Mouse (Mus musculus) G1E-ER4 (cell line): ENCODE data around the gene Gramd4. TPM values are rescaled to one million over a fixed set of nuclear protein-coding genes. Genes with fewer than 3 reads are reported as not detected.

Experiments used
- GATA1 ChIP-seq: IDR thresholded peaks from one replicate; pipeline ENCODE4 v1.8.0; 2012; ENCODE audit warnings: low read length, inconsistent platforms
- polyA plus RNA-seq: library from polyadenylated mRNA; stranded (reverse); fragments of >175 nt; gene quantifications from 2 replicates; pipeline ENCODE4 v1.2.3, GENCODE M21; 2012

Gramd4 gene
- polyA plus RNA-seq, 1 experiment: 33.5 TPM

- TF ChIP-seq GATA1: no peak
Observed at GRCm38 (mm10) chr15:86076378-86076777, 18.9 kb downstream of the Gramd4 start.

- no peak for TF ChIP-seq GATA1
Observed at GRCm38 (mm10) chr15:86077934-86078333, 20.4 kb downstream of the Gramd4 start.

GRCm38 (mm10) chr15:86078481-86079216, 21.2 kb downstream of the Gramd4 start:
- TF ChIP-seq GATA1: no peak

GRCm38 (mm10) chr15:86079467-86079866, 22.0 kb downstream of the Gramd4 start:
- TF ChIP-seq GATA1: no peak

- no peak for TF ChIP-seq GATA1
Observed at GRCm38 (mm10) chr15:86079876-86080275, 22.4 kb downstream of the Gramd4 start.

GRCm38 (mm10) chr15:86080408-86080807, 22.9 kb downstream of the Gramd4 start:
- no peak for TF ChIP-seq GATA1

- no peak for TF ChIP-seq GATA1
Observed at GRCm38 (mm10) chr15:86081654-86082053, 24.2 kb downstream of the Gramd4 start.

GRCm38 (mm10) chr15:86082551-86082961, 25.1 kb downstream of the Gramd4 start:
- TF ChIP-seq GATA1: no peak

- TF ChIP-seq GATA1: no peak
Observed at GRCm38 (mm10) chr15:86083261-86083741, 25.8 kb downstream of the Gramd4 start.

- TF ChIP-seq GATA1: no peak
Observed at GRCm38 (mm10) chr15:86085301-86086225, 28.1 kb downstream of the Gramd4 start.

- no peak for TF ChIP-seq GATA1
Observed at GRCm38 (mm10) chr15:86086291-86086706, 28.8 kb downstream of the Gramd4 start.

GRCm38 (mm10) chr15:86087591-86088149, 30.2 kb downstream of the Gramd4 start:
- no peak for TF ChIP-seq GATA1

- TF ChIP-seq GATA1: no peak
Observed at GRCm38 (mm10) chr15:86088266-86088790, 30.8 kb downstream of the Gramd4 start.

- TF ChIP-seq GATA1: no peak
Observed at GRCm38 (mm10) chr15:86089091-86089744, 31.7 kb downstream of the Gramd4 start.

GRCm38 (mm10) chr15:86089991-86090529, 32.6 kb downstream of the Gramd4 start:
- no peak for TF ChIP-seq GATA1
